Mouse (Mus musculus): ENCODE measurements around the gene Mael. TPM values are rescaled to one million over a fixed set of nuclear protein-coding genes. Genes with fewer than 3 reads are reported as not detected.

The Mael gene
- polyA plus RNA-seq, 1 experiment from 2014 or later, result not detected

- 64% methylated on average over 4 of the region's 4 CpGs for WGBS
- H3K9me3 ChIP-seq, result no peaks in the 10 kb centered on the region
- no peak for ATAC-seq (ENCODE audit: low FRiP score)
- H3K4me1 ChIP-seq (replicated peaks), result peaks cover 8% of the 10 kb centered on the region
- no peaks in the 10 kb centered on the region for H3K27me3 ChIP-seq
- H3K9ac ChIP-seq, result no peak overlapping the region
- no peak overlapping the region for H3K27ac ChIP-seq
- no peaks in the 10 kb centered on the region for H3K36me3 ChIP-seq
- no peak overlapping the region for H3K4me3 ChIP-seq
- H3K4me2 ChIP-seq, result no peak overlapping the region
Observed at GRCm38 (mm10) chr1:166189821-166190220, 48.7 kb downstream of the Mael start.

- no peak overlapping the region for H3K4me2 ChIP-seq
- no peak for ATAC-seq (ENCODE audit: low FRiP score)
- 79% methylated on average over 5 of the region's 5 CpGs for WGBS
- H3K27me3 ChIP-seq, result no peaks in the 10 kb centered on the region
- no peak overlapping the region for H3K27ac ChIP-seq
- no peak overlapping the region for H3K9ac ChIP-seq
- H3K4me1 ChIP-seq (replicated peaks), result peaks cover 10% of the 10 kb centered on the region; the same call in 1 of the 2 replicates
- no peaks in the 10 kb centered on the region for H3K9me3 ChIP-seq
- H3K36me3 ChIP-seq, result no peaks in the 10 kb centered on the region
- no peak overlapping the region for H3K4me3 ChIP-seq
Observed at GRCm38 (mm10) chr1:166185357-166185756, 53.2 kb downstream of the Mael start.

GRCm38 (mm10) chr1:166184391-166185229, 53.9 kb downstream of the Mael start:
- no peak for ATAC-seq (ENCODE audit: low FRiP score)
- 0 out of 2 replicates have a peak, but pooled peaks cover 9% of the 10 kb centered on the region for H3K4me1 ChIP-seq (replicated peaks)
- no peaks in the 10 kb centered on the region for H3K27me3 ChIP-seq
- H3K36me3 ChIP-seq, result no peaks in the 10 kb centered on the region
- H3K9me3 ChIP-seq, result no peaks in the 10 kb centered on the region
- no peak overlapping the region for H3K9ac ChIP-seq
- H3K27ac ChIP-seq, result no peak overlapping the region
- H3K4me3 ChIP-seq, result no peak overlapping the region
- H3K4me2 ChIP-seq, result no peak overlapping the region
- 81% methylated on average over 22 of the region's 22 CpGs for WGBS

GRCm38 (mm10) chr1:166182952-166183627, 55.5 kb downstream of the Mael start:
- no peak overlapping the region for H3K4me2 ChIP-seq
- 0 out of 2 replicates have a peak, but pooled peaks cover 9% of the 10 kb centered on the region for H3K4me1 ChIP-seq (replicated peaks)
- H3K36me3 ChIP-seq, result no peaks in the 10 kb centered on the region
- no peak for ATAC-seq (ENCODE audit: low FRiP score)
- no peaks in the 10 kb centered on the region for H3K9me3 ChIP-seq
- H3K9ac ChIP-seq, result no peak overlapping the region
- 68% methylated on average over 10 of the region's 10 CpGs for WGBS
- H3K27ac ChIP-seq, result peak overlapping the region; percentile 35; the same call in 1 of the 2 replicates
- no peak overlapping the region for H3K4me3 ChIP-seq
- H3K27me3 ChIP-seq, result no peaks in the 10 kb centered on the region

GRCm38 (mm10) chr1:166181510-166181909, 57.0 kb downstream of the Mael start:
- Histone ChIP-seq H3K9ac (no peak overlapping the region), H3K4me1 (replicated peaks) (0 out of 2 replicates have a peak, but pooled peaks cover 9% of the 10 kb centered on the region), H3K4me3 (no peak overlapping the region), H3K27me3 (no peaks in the 10 kb centered on the region), H3K36me3 (no peaks in the 10 kb centered on the region), H3K9me3 (no peaks in the 10 kb centered on the region), H3K27ac (no peak overlapping the region), H3K4me2 (no peak overlapping the region)
- 89% methylated on average over 7 of the region's 7 CpGs for WGBS
- no peak for ATAC-seq (ENCODE audit: low FRiP score)

- no peaks in the 10 kb centered on the region for H3K4me1 ChIP-seq (replicated peaks)
- no peaks in the 10 kb centered on the region for H3K36me3 ChIP-seq
- H3K4me3 ChIP-seq, result no peak overlapping the region
- WGBS, result 83% methylated on average over 9 of the region's 9 CpGs
- no peak overlapping the region for H3K4me2 ChIP-seq
- H3K9ac ChIP-seq, result no peak overlapping the region
- no peaks in the 10 kb centered on the region for H3K9me3 ChIP-seq
- H3K27ac ChIP-seq, result no peak overlapping the region
- no peak for ATAC-seq (ENCODE audit: low FRiP score)
- no peaks in the 10 kb centered on the region for H3K27me3 ChIP-seq
Observed at GRCm38 (mm10) chr1:166173621-166174020, 64.9 kb downstream of the Mael start.

GRCm38 (mm10) chr1:166172992-166173391, 65.6 kb downstream of the Mael start:
- H3K4me3 ChIP-seq, result no peak overlapping the region
- H3K27me3 ChIP-seq, result no peaks in the 10 kb centered on the region
- H3K9me3 ChIP-seq, result no peaks in the 10 kb centered on the region
- no peak for ATAC-seq (ENCODE audit: low FRiP score)
- no peaks in the 10 kb centered on the region for H3K4me1 ChIP-seq (replicated peaks)
- 80% methylated on average over 3 of the region's 3 CpGs for WGBS
- H3K27ac ChIP-seq, result no peak overlapping the region
- no peak overlapping the region for H3K4me2 ChIP-seq
- H3K9ac ChIP-seq, result no peak overlapping the region
- no peaks in the 10 kb centered on the region for H3K36me3 ChIP-seq

GRCm38 (mm10) chr1:166170852-166171251, 67.7 kb downstream of the Mael start:
- H3K27me3 ChIP-seq, result no peaks in the 10 kb centered on the region
- H3K4me1 ChIP-seq (replicated peaks), result no peaks in the 10 kb centered on the region
- H3K9ac ChIP-seq, result no peak overlapping the region
- H3K27ac ChIP-seq, result no peak overlapping the region
- ATAC-seq (ENCODE audit: low FRiP score), result no peak
- H3K9me3 ChIP-seq, result no peaks in the 10 kb centered on the region
- no peak overlapping the region for H3K4me3 ChIP-seq
- no peak overlapping the region for H3K4me2 ChIP-seq
- 95% methylated on average over 12 of the region's 12 CpGs for whole genome bisulfite sequencing
- no peaks in the 10 kb centered on the region for H3K36me3 ChIP-seq

GRCm38 (mm10) chr1:166169713-166170112, 68.8 kb downstream of the Mael start:
- no peaks in the 10 kb centered on the region for H3K4me1 ChIP-seq (replicated peaks)
- no peak overlapping the region for H3K4me3 ChIP-seq
- no peaks in the 10 kb centered on the region for H3K27me3 ChIP-seq
- no peak overlapping the region for H3K9ac ChIP-seq
- H3K9me3 ChIP-seq, result no peaks in the 10 kb centered on the region
- no peak overlapping the region for H3K4me2 ChIP-seq
- ATAC-seq (ENCODE audit: low FRiP score), result no peak
- H3K27ac ChIP-seq, result no peak overlapping the region
- H3K36me3 ChIP-seq, result no peaks in the 10 kb centered on the region
- 89% methylated on average over 7 of the region's 7 CpGs for WGBS

GRCm38 (mm10) chr1:166168017-166168416, 70.5 kb downstream of the Mael start:
- H3K9me3 ChIP-seq, result no peaks in the 10 kb centered on the region
- no peak overlapping the region for H3K9ac ChIP-seq
- no peak overlapping the region for H3K4me3 ChIP-seq
- 95% methylated on average over 7 of the region's 7 CpGs for WGBS
- H3K4me1 ChIP-seq (replicated peaks), result no peaks in the 10 kb centered on the region
- no peak for ATAC-seq (ENCODE audit: low FRiP score)
- no peaks in the 10 kb centered on the region for H3K36me3 ChIP-seq
- H3K4me2 ChIP-seq, result no peak overlapping the region
- no peak overlapping the region for H3K27ac ChIP-seq
- 0 out of 2 replicates have a peak, but pooled peaks cover 4% of the 10 kb centered on the region for H3K27me3 ChIP-seq

GRCm38 (mm10) chr1:166167405-166167804, 71.1 kb downstream of the Mael start:
- ATAC-seq (ENCODE audit: low FRiP score), result 0 out of 2 replicates have a peak, but pooled peaks have one; percentile 46
- Histone ChIP-seq H3K9me3 (no peaks in the 10 kb centered on the region), H3K9ac (no peak overlapping the region), H3K4me3 (no peak overlapping the region), H3K27ac (no peak overlapping the region), H3K4me1 (replicated peaks) (no peaks in the 10 kb centered on the region), H3K4me2 (no peak overlapping the region), H3K27me3 (0 out of 2 replicates have a peak, but pooled peaks cover 4% of the 10 kb centered on the region), H3K36me3 (no peaks in the 10 kb centered on the region)
- 65% methylated on average over 4 of the region's 4 CpGs for WGBS

GRCm38 (mm10) chr1:166165159-166165558, 73.4 kb downstream of the Mael start:
- Histone ChIP-seq H3K27ac (no peak overlapping the region), H3K27me3 (peaks cover 6% of the 10 kb centered on the region), H3K4me3 (no peak overlapping the region), H3K9me3 (no peaks in the 10 kb centered on the region), H3K4me1 (replicated peaks) (peaks cover 4% of the 10 kb centered on the region; the same call in 1 of the 2 replicates), H3K9ac (no peak overlapping the region), H3K36me3 (no peaks in the 10 kb centered on the region), H3K4me2 (no peak overlapping the region)
- WGBS, result 93% methylated on average over 9 of the region's 9 CpGs
- no peak for ATAC-seq (ENCODE audit: low FRiP score)
